Mouse (Mus musculus) MEL (cell line): ENCODE results near the gene Olfr632. TPM values are rescaled to one million over a fixed set of nuclear protein-coding genes. Genes with fewer than 3 reads are reported as not detected.

Source experiments
- DNase-seq: peaks from one replicate; pipeline ENCODE4 v3.0.0; 2011; ENCODE audit warnings: low read depth, low spot score
- H3K27ac ChIP-seq: 2 replicates; pipeline ENCODE4 v1.5.1; 2012; ENCODE audit warnings: low read depth, mild to moderate bottlenecking, control low read depth, low read length, moderate library complexity; ENCODE audit not compliant: control insufficient read depth
- H3K27me3 ChIP-seq, 2 experiments: fragments of 150-350 bp in 1 of 2; sonication (generic) in 1 of 2; 2 replicates each; pipeline ENCODE4 v1.6.1; 2012; ENCODE audit warnings: low read length in 2 of 2, mild to moderate bottlenecking in 2 of 2, improper control_type of control experiment in 1 of 2, moderate library complexity in 1 of 2; ENCODE audit not compliant: insufficient read depth in 2 of 2, control insufficient read depth in 1 of 2
- H3K36me3 ChIP-seq, 2 experiments: 2 replicates each; pipeline ENCODE4 v1.6.1; 2012 to 2014; ENCODE audit warnings: low read length in 2 of 2, improper control_type of control experiment in 1 of 2, inconsistent platforms in 1 of 2, mild to moderate bottlenecking in 1 of 2; ENCODE audit not compliant: insufficient read depth in 2 of 2, control insufficient read depth in 1 of 2
- H3K4me1 ChIP-seq, 2 experiments: fragments of 150-350 bp in 1 of 2; sonication (generic) in 1 of 2; 2 replicates each; pipeline ENCODE4 v1.6.1; 2012; ENCODE audit warnings: low read length in 2 of 2, improper control_type of control experiment in 1 of 2, mild to moderate bottlenecking in 1 of 2; ENCODE audit not compliant: insufficient read depth in 2 of 2, control insufficient read depth in 1 of 2
- H3K4me3 ChIP-seq, 2 experiments: fragments of 150-350 bp in 1 of 2; sonication (generic) in 1 of 2; 2 replicates each; pipeline ENCODE4 v1.5.1; 2012; ENCODE audit warnings: low read depth in 2 of 2, low read length in 2 of 2, mild to moderate bottlenecking in 2 of 2, moderate library complexity in 2 of 2, control low read depth in 1 of 2, improper control_type of control experiment in 1 of 2; ENCODE audit not compliant: control insufficient read depth in 1 of 2, insufficient read depth in 1 of 2
- H3K79me2 ChIP-seq: 2 replicates; pipeline ENCODE4 v1.6.1; 2012; ENCODE audit warnings: mild to moderate bottlenecking, low read length, moderate library complexity; ENCODE audit not compliant: control insufficient read depth, poor library complexity, insufficient read depth
- H3K9ac ChIP-seq: 2 replicates; pipeline ENCODE4 v1.6.1; 2012; ENCODE audit warnings: low read depth, mild to moderate bottlenecking, control low read depth, low read length, moderate library complexity; ENCODE audit not compliant: control insufficient read depth, poor library complexity, severe bottlenecking
- H3K9me3 ChIP-seq: fragments of 150-350 bp; sonication (generic); replicated peaks from 2 replicates; pipeline ENCODE4 v1.6.1; 2012; ENCODE audit warnings: mild to moderate bottlenecking, low read length, improper control_type of control experiment, moderate library complexity; ENCODE audit not compliant: insufficient read depth
- BHLHE40 ChIP-seq: IDR thresholded peaks from 2 replicates; pipeline ENCODE4 v1.6.1; 2012; ENCODE audit warnings: low read depth, mild to moderate bottlenecking, inconsistent platforms, low read length, improper control_type of control experiment, borderline replicate concordance
- CHD1 ChIP-seq: IDR thresholded peaks from 2 replicates; pipeline ENCODE4 v1.6.1; 2012; ENCODE audit warnings: low read depth, mild to moderate bottlenecking, inconsistent platforms, low read length, improper control_type of control experiment
- CHD2 ChIP-seq: IDR thresholded peaks from 2 replicates; pipeline ENCODE4 v1.6.1; 2011; ENCODE audit warnings: low read length, improper control_type of control experiment
- CTCF ChIP-seq, 3 experiments: IDR thresholded peaks in 2 of 3; conservative IDR thresholded peaks in 1 of 3; 2 replicates each; pipeline ENCODE4 v1.5.1; 2011 to 2012; ENCODE audit warnings: low read length in 3 of 3, low read depth in 2 of 3, mild to moderate bottlenecking in 2 of 3, improper control_type of control experiment in 1 of 3, inconsistent platforms in 1 of 3, mixed read lengths in 1 of 3, moderate library complexity in 1 of 3; ENCODE audit not compliant: control insufficient read depth in 1 of 3, insufficient read depth in 1 of 3, poor library complexity in 1 of 3, severe bottlenecking in 1 of 3
- E2F4 ChIP-seq: IDR thresholded peaks from 2 replicates; pipeline ENCODE4 v1.6.1; 2011; ENCODE audit warnings: low read depth, low read length, improper control_type of control experiment, borderline replicate concordance
- ELF1 ChIP-seq: IDR thresholded peaks from 2 replicates; pipeline ENCODE4 v1.6.1; 2014; ENCODE audit warnings: low read depth, mild to moderate bottlenecking, inconsistent platforms, low read length, improper control_type of control experiment, moderate library complexity
- EP300 ChIP-seq, 2 experiments: IDR thresholded peaks; 2 replicates each; pipeline ENCODE4 v1.6.1; 2011; ENCODE audit warnings: improper control_type of control experiment in 2 of 2, low read length in 2 of 2, low read depth in 1 of 2, mild to moderate bottlenecking in 1 of 2
- ETS1 ChIP-seq: IDR thresholded peaks from 2 replicates; pipeline ENCODE4 v1.6.1; 2012; ENCODE audit warnings: low read depth, mild to moderate bottlenecking, inconsistent platforms, low read length, improper control_type of control experiment, moderate library complexity
- GABPA ChIP-seq: IDR thresholded peaks from 2 replicates; pipeline ENCODE4 v1.6.1; 2012; ENCODE audit warnings: low read depth, mild to moderate bottlenecking, inconsistent platforms, low read length, improper control_type of control experiment, moderate library complexity
- GATA1 ChIP-seq: IDR thresholded peaks from 2 replicates; pipeline ENCODE4 v1.6.1; 2011; ENCODE audit warnings: low read depth, low read length, improper control_type of control experiment
- HCFC1 ChIP-seq: IDR thresholded peaks from 2 replicates; pipeline ENCODE4 v1.6.1; 2012; ENCODE audit warnings: low read depth, mild to moderate bottlenecking, inconsistent platforms, low read length, improper control_type of control experiment, moderate library complexity
- JUND ChIP-seq: IDR thresholded peaks from 2 replicates; pipeline ENCODE4 v1.6.1; 2011; ENCODE audit warnings: low read depth, mild to moderate bottlenecking, improper control_type of control experiment, low read length
- KAT2A ChIP-seq: conservative IDR thresholded peaks from 2 replicates; pipeline ENCODE4 v1.6.1; 2012; ENCODE audit warnings: low read depth, low read length, improper control_type of control experiment, inconsistent platforms
- MAFK ChIP-seq: IDR thresholded peaks from 2 replicates; pipeline ENCODE4 v1.6.1; 2011; ENCODE audit warnings: low read depth, mild to moderate bottlenecking, low read length, improper control_type of control experiment, borderline replicate concordance
- MAX ChIP-seq: IDR thresholded peaks from 2 replicates; pipeline ENCODE4 v1.6.1; 2011; ENCODE audit warnings: low read length, improper control_type of control experiment
- MAZ ChIP-seq: IDR thresholded peaks from 2 replicates; pipeline ENCODE4 v1.6.1; 2012; ENCODE audit warnings: low read depth, mild to moderate bottlenecking, inconsistent platforms, low read length, improper control_type of control experiment
- MEF2A ChIP-seq: IDR thresholded peaks from 2 replicates; pipeline ENCODE4 v1.6.1; 2014; ENCODE audit warnings: low read depth, mild to moderate bottlenecking, inconsistent platforms, low read length, improper control_type of control experiment; ENCODE audit not compliant: poor library complexity, insufficient replicate concordance, severe bottlenecking; ENCODE audit errors: extremely low read depth
- MXI1 ChIP-seq: IDR thresholded peaks from 2 replicates; pipeline ENCODE4 v1.6.1; 2011; ENCODE audit warnings: mild to moderate bottlenecking, low read depth, low read length, improper control_type of control experiment
- MYB ChIP-seq: IDR thresholded peaks from 2 replicates; pipeline ENCODE4 v1.6.1; 2011; ENCODE audit warnings: mild to moderate bottlenecking, low read depth, low read length, improper control_type of control experiment
- MYC ChIP-seq: IDR thresholded peaks from 2 replicates; pipeline ENCODE4 v1.6.1; 2011; ENCODE audit warnings: low read depth, mild to moderate bottlenecking, low read length, improper control_type of control experiment, moderate library complexity
- NELFE ChIP-seq: IDR thresholded peaks from 2 replicates; pipeline ENCODE4 v1.6.1; 2011; ENCODE audit warnings: low read depth, low read length, improper control_type of control experiment
- NRF1 ChIP-seq: IDR thresholded peaks from 2 replicates; pipeline ENCODE4 v1.6.1; 2014; ENCODE audit warnings: low read depth, mild to moderate bottlenecking, inconsistent platforms, low read length, improper control_type of control experiment, moderate library complexity; ENCODE audit not compliant: poor library complexity, insufficient read depth, severe bottlenecking
- POLR2A ChIP-seq, 2 experiments: IDR thresholded peaks; 2 replicates each; pipeline ENCODE4 v1.6.1; 2011 to 2012; ENCODE audit warnings: low read length in 2 of 2, mild to moderate bottlenecking in 2 of 2, control low read depth in 1 of 2, improper control_type of control experiment in 1 of 2, low read depth in 1 of 2, moderate library complexity in 1 of 2; ENCODE audit not compliant: control insufficient read depth in 1 of 2, insufficient read depth in 1 of 2, poor library complexity in 1 of 2
- POLR2AphosphoS2 ChIP-seq: IDR thresholded peaks from 2 replicates; pipeline ENCODE4 v1.6.1; 2011; ENCODE audit warnings: low read length, improper control_type of control experiment
- POLR2AphosphoS5 ChIP-seq: IDR thresholded peaks from 2 replicates; pipeline ENCODE4 v1.6.1; 2012; ENCODE audit warnings: low read depth, borderline replicate concordance, mild to moderate bottlenecking, inconsistent platforms, low read length, moderate library complexity, mixed read lengths
- RAD21 ChIP-seq: IDR thresholded peaks from 2 replicates; pipeline ENCODE4 v1.6.1; 2011; ENCODE audit warnings: mild to moderate bottlenecking, low read depth, low read length, improper control_type of control experiment
- RCOR1 ChIP-seq: IDR thresholded peaks from 2 replicates; pipeline ENCODE4 v1.6.1; 2012; ENCODE audit warnings: low read depth, mild to moderate bottlenecking, inconsistent platforms, low read length, improper control_type of control experiment
- SIN3A ChIP-seq: IDR thresholded peaks from 2 replicates; pipeline ENCODE4 v1.6.1; 2012; ENCODE audit warnings: low read length, improper control_type of control experiment, inconsistent platforms
- SMC3 ChIP-seq: IDR thresholded peaks from 2 replicates; pipeline ENCODE4 v1.6.1; 2011; ENCODE audit warnings: low read depth, low read length, improper control_type of control experiment
- TAL1 ChIP-seq: IDR thresholded peaks from 2 replicates; pipeline ENCODE4 v1.6.1; 2012; ENCODE audit warnings: mild to moderate bottlenecking, inconsistent platforms, low read length, moderate library complexity, mixed read lengths
- TBP ChIP-seq: IDR thresholded peaks from 2 replicates; pipeline ENCODE4 v1.8.0; 2011; ENCODE audit warnings: low read depth, low read length, improper control_type of control experiment
- TCF12 ChIP-seq: IDR thresholded peaks from 2 replicates; pipeline ENCODE4 v1.6.1; 2014; ENCODE audit warnings: low read depth, mild to moderate bottlenecking, inconsistent platforms, low read length, improper control_type of control experiment, moderate library complexity
- UBTF ChIP-seq: IDR thresholded peaks from 2 replicates; pipeline ENCODE4 v1.6.1; 2012; ENCODE audit warnings: low read depth, mild to moderate bottlenecking, inconsistent platforms, low read length, improper control_type of control experiment, moderate library complexity, borderline replicate concordance; ENCODE audit not compliant: insufficient read depth
- USF1 ChIP-seq: IDR thresholded peaks from 2 replicates; pipeline ENCODE4 v1.6.1; 2014; ENCODE audit warnings: low read depth, mild to moderate bottlenecking, inconsistent platforms, low read length, improper control_type of control experiment, moderate library complexity
- USF2 ChIP-seq, 2 experiments: IDR thresholded peaks; 2 replicates each; pipeline ENCODE4 v1.6.1; 2011 to 2012; ENCODE audit warnings: improper control_type of control experiment in 2 of 2, low read length in 2 of 2, borderline replicate concordance in 1 of 2, inconsistent platforms in 1 of 2, low read depth in 1 of 2, mild to moderate bottlenecking in 1 of 2; ENCODE audit not compliant: insufficient read depth in 1 of 2
- ZC3H11A ChIP-seq: IDR thresholded peaks from 2 replicates; pipeline ENCODE4 v1.6.1; 2012; ENCODE audit warnings: low read depth, mild to moderate bottlenecking, inconsistent platforms, low read length, improper control_type of control experiment
- ZKSCAN1 ChIP-seq: IDR thresholded peaks from 2 replicates; pipeline ENCODE4 v1.6.1; 2012; ENCODE audit warnings: low read depth, mild to moderate bottlenecking, inconsistent platforms, low read length, improper control_type of control experiment, moderate library complexity
- ZNF384 ChIP-seq: IDR thresholded peaks from 2 replicates; pipeline ENCODE4 v1.6.1; 2012; ENCODE audit warnings: low read depth, mild to moderate bottlenecking, inconsistent platforms, low read length, improper control_type of control experiment
- polyA plus RNA-seq, 2 experiments: library from polyadenylated mRNA; stranded (reverse) in 1 of 2; unstranded in 1 of 2; fragments of >175 nt in 1 of 2; fragments of >200 nt in 1 of 2; gene quantifications; 2 replicates each; pipeline versions ENCODE4 v1.2.1 to v1.2.4; 2012; ENCODE audit warnings: low replicate concordance in 2 of 2, low read depth in 1 of 2; ENCODE audit not compliant: insufficient read length in 2 of 2, insufficient read depth in 1 of 2, missing spikeins in 1 of 2
- total RNA-seq: library from RNA; depleted of rRNA; stranded (reverse); fragments of 300-350 nt; gene quantifications from 2 replicates; pipeline ENCODE4 v1.2.3, GENCODE M21; 2012

The Olfr632 gene
- total and polyA plus RNA-seq, 3 experiments, result not detected

DNA sequence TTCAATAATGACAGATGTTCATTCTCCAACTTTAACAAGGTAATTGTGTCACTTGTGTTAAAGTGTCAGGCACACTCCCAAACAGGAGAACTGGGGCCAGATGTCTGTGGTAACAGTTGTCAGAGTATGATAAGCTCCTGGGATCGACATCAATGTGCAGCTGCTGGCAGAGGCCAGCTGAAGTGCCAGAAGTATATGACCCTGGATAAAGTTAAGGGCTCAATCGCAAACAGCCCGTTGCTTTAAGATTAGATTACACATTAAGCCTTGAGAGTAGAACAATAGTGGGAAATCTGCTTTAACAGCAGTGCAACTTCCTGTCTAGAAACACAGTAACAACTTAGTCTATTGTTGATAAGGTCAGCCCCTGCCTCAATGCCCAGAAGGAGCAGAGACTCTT, 24.1 kb upstream of the Olfr632 start:
- no peaks in the 10 kb centered on the region for H3K79me2 ChIP-seq
- peaks cover 0 to 24% of the 10 kb centered on the region in 2 experiments; a peak in 2 of 4 replicates for H3K36me3 ChIP-seq
- no peak overlapping the region for H3K9ac ChIP-seq
- peak overlapping the region; percentile 15; the same call in 1 of the 2 replicates for H3K27ac ChIP-seq
- peak; percentile 85 for DNase-seq
- no peak overlapping the region for H3K4me3 ChIP-seq
- H3K27me3 ChIP-seq, result no peaks in the 10 kb centered on the region; a peak in 1 of 4 replicates
- H3K9me3 ChIP-seq, result no peaks in the 10 kb centered on the region
- H3K4me1 ChIP-seq, result peaks cover 3 to 13% of the 10 kb centered on the region in 2 experiments
- no peak for TF ChIP-seq NELFE
- TF ChIP-seq MAX, result no peak
- no peak for TF ChIP-seq JUND
- TF ChIP-seq EP300 (IDR thresholded peaks at IDR 0.05; ENCODE audit: low read depth in 1 of 2, low read length in 2 of 2), result peak; percentile 90 to 98
- no peak for TF ChIP-seq CHD1
- TF ChIP-seq TBP, result no peak
- TF ChIP-seq MAFK, result peak; percentile 10; the same call in 1 of the 2 replicates
- TF ChIP-seq MYC, result no peak
- no peak for TF ChIP-seq RAD21
- TF ChIP-seq GATA1, result peak; percentile 98
- no peak for TF ChIP-seq ZKSCAN1
- TF ChIP-seq GABPA, result no peak
- TF ChIP-seq MXI1, result no peak
- peak; percentile 67; the same call in 1 of the 2 replicates for TF ChIP-seq SIN3A
- TF ChIP-seq ZNF384, result no peak
- no peak for TF ChIP-seq NRF1
- no peak for TF ChIP-seq USF2 (IDR thresholded peaks at IDR 0.05; ENCODE audit: borderline replicate concordance in 1 of 2, insufficient read depth in 1 of 2, low read depth in 1 of 2, low read length in 2 of 2)
- TF ChIP-seq CHD2, result no peak
- no peak for TF ChIP-seq KAT2A
- TF ChIP-seq SMC3, result no peak
- TF ChIP-seq E2F4, result no peak
- TF ChIP-seq MEF2A, result no peak
- TF ChIP-seq ETS1, result peak; percentile 99
- no peak for TF ChIP-seq USF1
- no peak for TF ChIP-seq CTCF (IDR thresholded peaks at IDR 0.05 in 2 of 3, conservative IDR thresholded peaks at IDR 0.05 in 1 of 3; ENCODE audit: control insufficient read depth in 1 of 3, insufficient read depth in 1 of 3, low read depth in 2 of 3, low read length in 3 of 3, poor library complexity in 1 of 3, severe bottlenecking in 1 of 3)
- TF ChIP-seq ELF1, result 0 out of 2 replicates have a peak, but pooled peaks have one; percentile 10
- TF ChIP-seq MYB, result peak; percentile 74; the same call in 1 of the 2 replicates
- peak; percentile 100 for TF ChIP-seq TCF12
- TF ChIP-seq RCOR1, result peak; percentile 88
- no peak for TF ChIP-seq POLR2A (IDR thresholded peaks at IDR 0.05; ENCODE audit: control insufficient read depth in 1 of 2, insufficient read depth in 1 of 2, low read depth in 1 of 2, low read length in 2 of 2, poor library complexity in 1 of 2)
- TF ChIP-seq TAL1, result peak; percentile 96
- TF ChIP-seq POLR2AphosphoS5, result no peak
- TF ChIP-seq POLR2AphosphoS2, result no peak
- TF ChIP-seq MAZ, result no peak
- no peak for TF ChIP-seq ZC3H11A
- no peak for TF ChIP-seq UBTF
- peak; percentile 7; the same call in 1 of the 2 replicates for TF ChIP-seq BHLHE40
- no peak for TF ChIP-seq HCFC1
